Mouse (Mus musculus): ENCODE data around the gene Rnase13. TPM values are rescaled to one million over a fixed set of nuclear protein-coding genes. Genes with fewer than 3 reads are reported as not detected.

Gene Rnase13
- polyA plus RNA-seq, 1 experiment: not detected

Other genes with a start within 250 kb of the Rnase13 start
- gene Gm17079, start 227.3 kb downstream of the Rnase13 start, polyA plus RNA-seq (2012; ENCODE audit: insufficient read depth, insufficient read length, missing spikeins): not detected in 2 replicates
- gene Gm5800, start 205.6 kb downstream of the Rnase13 start, polyA plus RNA-seq (2012; ENCODE audit: insufficient read depth, insufficient read length, missing spikeins): not detected in 2 replicates
- gene Ang4, start 149.2 kb downstream of the Rnase13 start, polyA plus RNA-seq (2012; ENCODE audit: insufficient read depth, insufficient read length, missing spikeins): not detected in 2 replicates
- gene AY358078, start 122.7 kb downstream of the Rnase13 start, polyA plus RNA-seq (2012; ENCODE audit: insufficient read depth, insufficient read length, missing spikeins): not detected in 2 replicates
- gene Ear6, start 69.1 kb downstream of the Rnase13 start, polyA plus RNA-seq (2012; ENCODE audit: insufficient read depth, insufficient read length, missing spikeins): not detected in 2 replicates
- gene Mettl17, start 37.9 kb downstream of the Rnase13 start, polyA plus RNA-seq (2012; ENCODE audit: insufficient read depth, insufficient read length, missing spikeins): 8.3 and 21.2 TPM in 2 replicates
- gene Slc39a2, start 29.9 kb downstream of the Rnase13 start, polyA plus RNA-seq (2012; ENCODE audit: insufficient read depth, insufficient read length, missing spikeins): not detected in 2 replicates
- gene Ndrg2, start 8.6 kb downstream of the Rnase13 start, polyA plus RNA-seq (2012; ENCODE audit: insufficient read depth, insufficient read length, missing spikeins): 243 and 259 TPM in 2 replicates
- not detected in 2 replicates for gene Tppp2, start 4.3 kb downstream of the Rnase13 start, polyA plus RNA-seq (2012; ENCODE audit: insufficient read depth, insufficient read length, missing spikeins)
- 29.4 and 30.1 TPM in 2 replicates for gene Arhgef40, start 61.9 kb upstream of the Rnase13 start, polyA plus RNA-seq (2012; ENCODE audit: insufficient read depth, insufficient read length, missing spikeins)
- gene Tmem253, start 92.9 kb upstream of the Rnase13 start, polyA plus RNA-seq (2012; ENCODE audit: insufficient read depth, insufficient read length, missing spikeins): 3.0 and 7.6 TPM in 2 replicates
- gene Zfp219, start 98.0 kb upstream of the Rnase13 start, polyA plus RNA-seq (2012; ENCODE audit: insufficient read depth, insufficient read length, missing spikeins): 21.9 and 27.3 TPM in 2 replicates
- gene Olfr221, start 119.7 kb upstream of the Rnase13 start, polyA plus RNA-seq (2012; ENCODE audit: insufficient read depth, insufficient read length, missing spikeins): not detected in 2 replicates
- gene Hnrnpc, start 181.3 kb upstream of the Rnase13 start, polyA plus RNA-seq (2012; ENCODE audit: insufficient read depth, insufficient read length, missing spikeins): 127 and 150 TPM in 2 replicates
- gene Rpgrip1, start 187.9 kb upstream of the Rnase13 start, polyA plus RNA-seq (2012; ENCODE audit: insufficient read depth, insufficient read length, missing spikeins): 0.95 and 1.1 TPM in 2 replicates

Data from brown adipose tissue, adult 24 weeks (tissue).